Mouse (Mus musculus): ENCODE data around the gene Slc22a21.

DNA sequence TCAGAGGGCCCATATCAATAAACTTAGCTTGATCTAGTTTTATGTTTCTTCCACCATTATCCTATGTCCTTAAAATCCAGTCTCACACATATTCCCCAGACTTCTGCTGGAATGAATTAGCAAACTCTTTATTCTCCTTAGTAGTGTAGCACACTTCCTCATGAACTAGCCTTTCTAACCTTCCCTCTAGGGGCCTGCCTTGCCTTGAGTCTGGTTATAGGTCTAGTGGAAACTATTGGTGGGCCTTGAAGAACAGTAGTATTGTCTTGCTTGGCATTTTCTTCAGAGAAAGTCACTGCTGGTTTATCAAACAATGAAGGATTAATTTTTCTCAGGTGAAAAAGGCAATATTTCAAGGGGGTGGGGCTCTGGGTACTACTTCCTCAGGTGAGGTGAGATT lies 4.6 kb downstream of the Slc22a21 start:
- TF ChIP-seq USF1 (IDR thresholded peaks at IDR 0.05; ENCODE audit: low read depth) (no peak), CTCF (IDR thresholded peaks at IDR 0.05; ENCODE audit: control insufficient read depth, insufficient read depth, insufficient read length) (no peak), MAX (IDR thresholded peaks at IDR 0.05) (no peak), CEBPB (IDR thresholded peaks at IDR 0.05; ENCODE audit: low read depth) (no peak), MYOD1 (IDR thresholded peaks at IDR 0.05; ENCODE audit: control insufficient read depth, insufficient read length, low read depth) (no peak), MYOG (IDR thresholded peaks at IDR 0.05; ENCODE audit: control insufficient read depth, extremely low read depth, insufficient read length) (no peak)
